Mouse (Mus musculus) ES-E14 (cell line): ENCODE results near the gene Nfkbil1. TPM values are rescaled to one million over a fixed set of nuclear protein-coding genes. Genes with fewer than 3 reads are reported as not detected.
A peak's percentile ranks its signal among the peaks of the same experiment; 100 is the strongest.

Experiments used
- DNase-seq: peaks from one replicate; pipeline ENCODE4 v3.0.0-alpha.2; 2013; ENCODE audit warnings: low read depth, low spot score
- H3K27ac ChIP-seq: 2 replicates; pipeline ENCODE4 v1.5.1; 2012; ENCODE audit warnings: low read depth, mild to moderate bottlenecking, low read length, moderate library complexity, mixed read lengths; ENCODE audit not compliant: poor library complexity, insufficient read depth, severe bottlenecking
- H3K36me3 ChIP-seq: 2 replicates; pipeline ENCODE4 v1.6.1; 2012; ENCODE audit warnings: mild to moderate bottlenecking, low read length, moderate library complexity, mixed read lengths; ENCODE audit not compliant: control insufficient read depth, poor library complexity, insufficient read depth, severe bottlenecking
- H3K4me1 ChIP-seq, 2 experiments: fragments of 150-350 bp in 1 of 2; sonication (generic) in 1 of 2; 2 replicates each; pipeline ENCODE4 v1.6.1; 2012; ENCODE audit warnings: low read length in 2 of 2, mild to moderate bottlenecking in 1 of 2, mixed read lengths in 1 of 2; ENCODE audit not compliant: control insufficient read depth in 2 of 2, insufficient read depth in 2 of 2, poor library complexity in 1 of 2
- H3K4me3 ChIP-seq, 2 experiments: fragments of 150-350 bp in 1 of 2; sonication (generic) in 1 of 2; 2 replicates each; pipeline ENCODE4 v1.5.1; 2012; ENCODE audit warnings: low read length in 2 of 2, low read depth in 1 of 2, mild to moderate bottlenecking in 1 of 2, mixed read lengths in 1 of 2; ENCODE audit not compliant: insufficient read depth in 1 of 2, poor library complexity in 1 of 2, severe bottlenecking in 1 of 2
- H3K9ac ChIP-seq: 2 replicates; pipeline ENCODE4 v1.6.1; 2012; ENCODE audit warnings: low read depth, mild to moderate bottlenecking, low read length, mixed read lengths; ENCODE audit not compliant: poor library complexity, insufficient read depth, severe bottlenecking
- H3K9me3 ChIP-seq: fragments of 150-350 bp; sonication (generic); 2 replicates; pipeline ENCODE4 v1.6.1; 2012; ENCODE audit warnings: low read depth, mild to moderate bottlenecking, low read length; ENCODE audit not compliant: control insufficient read depth, insufficient read depth
- CHD2 ChIP-seq: IDR thresholded peaks from 2 replicates; pipeline ENCODE4 v1.6.1; 2014; ENCODE audit warnings: mild to moderate bottlenecking, low read depth, low read length, inconsistent platforms
- HCFC1 ChIP-seq: IDR thresholded peaks from 2 replicates; pipeline ENCODE4 v1.6.1; 2012; ENCODE audit warnings: low read length, inconsistent platforms, borderline replicate concordance; ENCODE audit not compliant: insufficient read depth
- MAFK ChIP-seq: IDR thresholded peaks from 2 replicates; pipeline ENCODE4 v1.6.1; 2014; ENCODE audit warnings: mild to moderate bottlenecking, low read depth, low read length, inconsistent platforms; ENCODE audit not compliant: insufficient read depth
- ZC3H11A ChIP-seq: IDR thresholded peaks from 2 replicates; pipeline ENCODE4 v1.6.1; 2012; ENCODE audit warnings: low read depth, mild to moderate bottlenecking, inconsistent platforms, low read length, borderline replicate concordance
- ZNF384 ChIP-seq: IDR thresholded peaks from 2 replicates; pipeline ENCODE4 v1.6.1; 2012; ENCODE audit warnings: low read depth, low read length, inconsistent platforms
- in situ Hi-C, 2 experiments: fragments of 600-800 bp; cut with MboI; formaldehyde crosslinking; loops; one replicate each; pipeline ENCODE4 v1.15.1; 2025; ENCODE audit warnings: low sequenced_read_pairs in 2 of 2, inconsistent platforms in 1 of 2; ENCODE audit not compliant: unreplicated experiment in 2 of 2
- total RNA-seq: library from RNA; depleted of rRNA; stranded (reverse); fragments of 300-350 nt; gene quantifications from 2 replicates; pipeline ENCODE4 v1.2.3, GENCODE M21; 2012

Nfkbil1 gene
- total RNA-seq, 1 experiment, result 6.1 TPM

DNA sequence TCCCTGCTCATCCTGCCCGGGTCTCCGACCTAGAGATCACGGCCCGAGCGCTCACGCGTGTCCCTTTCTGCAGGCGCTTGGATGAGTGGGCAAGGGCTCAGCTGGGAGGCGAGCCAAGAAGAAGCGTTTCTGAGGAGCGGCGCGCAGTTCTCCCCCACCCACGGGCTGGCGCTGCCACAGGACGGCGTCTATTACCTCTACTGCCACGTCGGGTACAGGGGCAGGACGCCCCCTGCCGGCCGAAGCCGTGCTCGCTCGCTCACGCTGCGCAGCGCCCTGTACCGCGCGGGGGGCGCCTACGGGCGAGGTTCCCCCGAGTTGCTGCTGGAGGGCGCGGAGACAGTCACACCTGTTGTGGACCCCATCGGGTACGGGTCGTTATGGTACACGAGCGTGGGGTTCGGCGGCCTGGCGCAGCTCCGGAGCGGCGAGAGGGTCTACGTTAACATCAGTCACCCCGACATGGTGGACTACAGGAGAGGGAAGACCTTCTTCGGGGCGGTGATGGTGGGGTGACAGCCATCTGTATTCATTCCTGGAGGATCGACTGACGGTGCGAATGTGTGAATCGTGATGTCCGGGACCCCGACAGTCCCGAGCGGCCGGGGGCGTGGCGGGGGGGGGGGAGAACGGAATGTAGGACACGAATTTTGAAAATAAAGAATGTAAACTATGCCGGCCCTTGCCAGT lies 39.8 kb downstream of the Nfkbil1 start:
- peak; percentile 47 for DNase-seq
- TF ChIP-seq ZNF384 (no peak), CHD2 (no peak), MAFK (no peak), HCFC1 (no peak), ZC3H11A (no peak)
- Histone ChIP-seq H3K9me3 (no peaks in the 10 kb centered on the region), H3K4me1 (peaks cover 0 to 2% of the 10 kb centered on the region in 2 experiments; a peak in 2 of 4 replicates), H3K36me3 (no peaks in the 10 kb centered on the region), H3K4me3 (peak overlapping the region; percentile 49 to 56), H3K9ac (peak overlapping the region; percentile 13; the same call in 1 of the 2 replicates), H3K27ac (no peak overlapping the region)
- in situ Hi-C loops, result no loop called here

- in situ Hi-C loops, result no loop called here
- Histone ChIP-seq H3K9ac (peak overlapping the region; percentile 13; the same call in 1 of the 2 replicates), H3K36me3 (no peaks in the 10 kb centered on the region), H3K4me1 (peaks cover 0 to 2% of the 10 kb centered on the region in 2 experiments; a peak in 3 of 4 replicates), H3K27ac (no peak overlapping the region), H3K4me3 (peak overlapping the region; percentile 49 to 56), H3K9me3 (no peaks in the 10 kb centered on the region)
- DNase-seq, result no peak
- no peak for TF ChIP-seq CHD2
- TF ChIP-seq HCFC1, result no peak
- TF ChIP-seq ZC3H11A, result no peak
- TF ChIP-seq ZNF384, result no peak
- TF ChIP-seq MAFK, result no peak
These were observed 40.6 kb downstream of the Nfkbil1 start for GRCm38 (mm10) chr17:35194844-35195630.

GRCm38 (mm10) chr17:35193881-35194843 lies 41.4 kb downstream of the Nfkbil1 start, which contains the start of gene Ltb:
Gene Ltb, plus strand, starts transcription at chr17:35194439.
- Histone ChIP-seq H3K9me3 (no peaks in the 10 kb centered on the region), H3K4me3 (peak within 1 kb of the TSS in 1 of 2 experiments; percentile 56; a peak in 2 of 4 replicates), H3K36me3 (no peaks in the 10 kb centered on the region), H3K27ac (no peak within 1 kb of the TSS), H3K9ac (no peak within 1 kb of the TSS), H3K4me1 (peaks cover 0 to 8% of the 10 kb centered on the region in 2 experiments)
- in situ Hi-C loops, result no loop called here
- no peak for TF ChIP-seq ZNF384
- no peak for TF ChIP-seq ZC3H11A
- TF ChIP-seq MAFK, result no peak
- TF ChIP-seq CHD2, result no peak
- no peak for TF ChIP-seq HCFC1
- no peak for DNase-seq

DNA sequence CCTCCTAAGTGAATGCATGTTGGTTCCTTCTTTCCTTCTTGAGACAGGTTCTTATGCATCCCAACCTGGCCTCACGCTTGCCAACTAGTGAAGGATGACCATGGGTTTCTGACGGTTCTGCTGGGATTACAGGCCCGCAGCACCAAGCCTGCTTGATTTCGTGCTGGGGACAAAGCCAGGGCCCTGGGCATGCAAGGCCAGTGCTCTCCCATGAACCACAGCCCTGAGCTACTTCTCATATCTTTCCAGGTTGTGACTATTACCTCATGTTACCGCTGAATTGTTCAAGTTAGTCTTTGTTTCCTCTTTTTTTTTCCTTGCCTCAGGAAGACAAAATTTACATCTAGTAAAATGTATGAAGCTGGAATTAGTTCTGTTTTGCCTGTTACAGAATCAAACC lies 42.7 kb downstream of the Nfkbil1 start:
- in situ Hi-C loops, result no loop called here
- TF ChIP-seq CHD2 (no peak), HCFC1 (no peak), ZNF384 (no peak), ZC3H11A (no peak), MAFK (no peak)

More for the DNA sequence above, 42.7 kb downstream of the Nfkbil1 start:
- no peaks in the 10 kb centered on the region for H3K36me3 ChIP-seq
- DNase-seq, result no peak
- peaks cover 3 to 14% of the 10 kb centered on the region in 2 experiments for H3K4me1 ChIP-seq
- no peak overlapping the region for H3K4me3 ChIP-seq
- no peaks in the 10 kb centered on the region for H3K9me3 ChIP-seq
- H3K27ac ChIP-seq, result no peak overlapping the region
- no peak overlapping the region for H3K9ac ChIP-seq
